Mouse (Mus musculus) intestine, embryonic 14.5 days (tissue): ENCODE measurements around the gene Fbln1. TPM values are rescaled to one million over a fixed set of nuclear protein-coding genes. Genes with fewer than 3 reads are reported as not detected.
"Not testable (repeated sequence)": the region's sequence is repeated elsewhere in the genome, so short reads cannot be mapped to it uniquely, and the experiment has no call there.

Source experiments
- ATAC-seq: fragments of 200-750 bp; cut with Nextera tagmentation; replicated peaks from 2 replicates; pipeline ENCODE4 v1.8.0; 2017; ENCODE audit warnings: low read depth, moderate number of reproducible peaks, moderate TSS enrichment, moderate library complexity; ENCODE audit not compliant: low FRiP score, low TSS enrichment
- DNase-seq: peaks from one replicate; pipeline ENCODE4 v3.0.0-alpha.2; 2018; ENCODE audit warnings: low spot score
- H3K27ac ChIP-seq: fragments of 300-500 bp; sonication (generic); 2 replicates; pipeline ENCODE4 v1.5.1; 2014; ENCODE audit warnings: low read depth, mild to moderate bottlenecking, control low read depth
- H3K27me3 ChIP-seq: fragments of 300-500 bp; sonication (generic); replicated peaks from 2 replicates; pipeline ENCODE4 v1.6.1; 2014; ENCODE audit warnings: low read length, control low read depth; ENCODE audit not compliant: control insufficient read depth, insufficient read depth
- H3K36me3 ChIP-seq: fragments of 300-500 bp; sonication (generic); 2 replicates; pipeline ENCODE4 v1.6.1; 2014; ENCODE audit warnings: low read length, control low read depth; ENCODE audit not compliant: control insufficient read depth, insufficient read depth
- H3K4me1 ChIP-seq: fragments of 300-500 bp; sonication (generic); replicated peaks from 2 replicates; pipeline ENCODE4 v1.6.1; 2014; ENCODE audit warnings: low read length, control low read depth, mixed read lengths; ENCODE audit not compliant: control insufficient read depth, insufficient read depth
- H3K4me2 ChIP-seq: fragments of 300-500 bp; sonication (generic); 2 replicates; pipeline ENCODE4 v1.6.1; 2014; ENCODE audit warnings: low read length
- H3K4me3 ChIP-seq: fragments of 300-500 bp; sonication (generic); 2 replicates; pipeline ENCODE4 v1.5.1; 2014; ENCODE audit warnings: low read depth, low read length, control low read depth, mixed read lengths
- H3K9ac ChIP-seq: fragments of 300-500 bp; sonication (generic); 2 replicates; pipeline ENCODE4 v1.6.1; 2014; ENCODE audit warnings: mild to moderate bottlenecking, low read length
- H3K9me3 ChIP-seq: fragments of 300-500 bp; sonication (generic); 2 replicates; pipeline ENCODE4 v1.6.1; 2016; ENCODE audit warnings: low read length, control low read depth; ENCODE audit not compliant: control insufficient read depth
- WGBS: fragments of 180-500 bp; shearing (Covaris S2); extraction: QIAGEN DNeasy Blood & Tissue Kit; methylation state at CpG from one replicate; pipeline ENCODE4 v1.1.7; 2014; 5-methylcytosine and 5-hydroxymethylcytosine counted together
- polyA plus RNA-seq: library from polyadenylated mRNA; unstranded; fragments of >200 nt; fragmentation: Nextera tagmentation; extraction: Ambion mirVana; gene quantifications from 2 replicates; pipeline ENCODE4 v1.2.1, GENCODE M21; 2014

Fbln1 gene
- polyA plus RNA-seq, 1 experiment from 2014 or later: 236 TPM

DNA sequence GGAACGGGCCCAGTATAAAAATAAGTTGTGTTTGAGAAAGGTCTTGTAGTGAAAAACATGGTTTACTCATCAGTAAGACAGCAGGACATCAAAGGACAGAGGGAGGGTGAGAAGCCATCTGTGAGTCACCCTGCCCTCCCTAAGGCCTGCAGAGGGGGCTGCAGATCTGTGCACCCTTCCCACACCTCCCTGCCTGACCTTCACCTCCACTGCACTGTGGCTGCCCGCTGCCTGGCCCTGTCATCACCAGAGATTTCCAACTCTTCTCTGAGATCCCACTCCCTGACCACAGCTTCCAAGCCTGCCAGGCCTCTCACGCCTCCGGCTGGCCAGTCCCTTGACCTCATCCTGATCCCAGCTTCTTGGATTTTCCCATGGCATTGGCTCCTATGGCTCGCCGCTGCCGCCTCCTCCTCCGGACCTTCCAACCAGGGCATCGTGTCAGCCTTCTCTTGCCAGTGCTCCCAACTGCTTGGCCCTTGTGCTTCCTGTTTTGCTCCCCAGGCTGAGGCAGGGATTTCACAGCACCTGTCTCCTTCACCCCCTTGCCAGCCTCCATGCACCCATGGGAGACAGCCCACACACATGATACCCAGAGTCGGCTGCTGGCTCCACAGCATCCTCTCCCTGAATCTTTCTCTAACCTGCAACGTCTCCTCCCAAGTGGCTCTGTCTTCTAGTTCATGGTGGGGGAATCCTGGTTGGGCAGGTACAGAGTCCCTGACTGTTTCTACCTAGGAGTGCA lies 114.3 kb downstream of the Fbln1 start:
- no peaks in the 10 kb centered on the region; the same call in 1 of the 2 replicates for H3K4me1 ChIP-seq
- 73% methylated on average over 11 of the region's 11 CpGs for WGBS
- ATAC-seq: no peak
- H3K27ac ChIP-seq: no peak overlapping the region
- no peak overlapping the region for H3K9ac ChIP-seq
- H3K36me3 ChIP-seq: no peaks in the 10 kb centered on the region
- H3K4me3 ChIP-seq: no peak overlapping the region
- no peak overlapping the region for H3K4me2 ChIP-seq
- no peaks in the 10 kb centered on the region for H3K27me3 ChIP-seq
- DNase-seq: no peak
- no peaks in the 10 kb centered on the region for H3K9me3 ChIP-seq

DNA sequence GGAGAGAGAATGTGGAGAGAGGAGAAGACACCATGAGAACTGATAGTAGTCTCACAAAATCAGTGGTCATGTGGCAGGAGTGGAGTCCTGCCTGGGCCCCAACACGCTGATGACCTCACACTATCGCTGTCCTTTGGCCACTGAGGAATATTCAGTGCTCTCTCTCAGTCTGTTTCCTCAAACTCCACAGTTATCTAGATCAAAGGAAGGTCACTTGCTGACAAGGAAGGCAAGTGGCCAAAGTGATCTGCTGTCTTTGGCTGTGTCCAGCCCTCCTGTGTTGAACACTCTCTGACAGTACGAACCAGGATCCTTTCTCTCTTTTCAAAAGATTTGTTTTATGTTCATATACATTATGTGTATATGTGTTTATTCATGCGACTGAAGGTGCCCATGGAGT lies 117.5 kb downstream of the Fbln1 start:
- H3K9ac ChIP-seq: no peak overlapping the region
- no peak overlapping the region for H3K4me3 ChIP-seq
- no peak overlapping the region for H3K27ac ChIP-seq
- DNase-seq (no peak), ATAC-seq (no peak)
- no peak overlapping the region for H3K4me2 ChIP-seq
- H3K9me3 ChIP-seq: no peaks in the 10 kb centered on the region
- H3K4me1 ChIP-seq: no peaks in the 10 kb centered on the region
- H3K27me3 ChIP-seq: no peaks in the 10 kb centered on the region
- H3K36me3 ChIP-seq: no peaks in the 10 kb centered on the region
- WGBS: 86% methylated on average over 4 of the region's 4 CpGs

DNA sequence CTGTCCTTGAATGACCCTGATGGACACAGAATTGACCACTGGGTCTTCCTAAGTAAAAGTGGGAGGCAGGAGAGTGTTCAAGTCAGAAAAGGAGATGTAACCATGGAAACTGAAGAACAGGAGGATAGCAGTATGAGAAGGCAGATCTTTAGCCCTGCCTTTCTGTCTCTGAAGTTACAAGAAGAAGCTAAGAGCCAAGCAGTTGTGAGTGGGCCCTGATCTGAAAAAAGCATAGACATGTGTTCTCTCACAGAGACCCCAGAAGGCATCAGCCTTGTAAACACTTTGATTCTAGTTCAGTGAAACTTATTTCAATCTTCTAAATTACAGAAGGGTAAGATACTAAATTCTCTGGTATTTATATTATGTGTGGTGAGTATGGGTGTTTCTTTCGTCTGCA lies 118.7 kb downstream of the Fbln1 start:
- ATAC-seq (no peak), DNase-seq (no peak)
- Histone ChIP-seq H3K27me3 (no peaks in the 10 kb centered on the region), H3K4me3 (no peak overlapping the region), H3K9me3 (no peaks in the 10 kb centered on the region), H3K27ac (no peak overlapping the region), H3K9ac (no peak overlapping the region), H3K4me1 (no peaks in the 10 kb centered on the region), H3K36me3 (no peaks in the 10 kb centered on the region), H3K4me2 (no peak overlapping the region)
- whole genome bisulfite sequencing: 95% methylated on average over 1 of the region's 1 CpGs

DNA sequence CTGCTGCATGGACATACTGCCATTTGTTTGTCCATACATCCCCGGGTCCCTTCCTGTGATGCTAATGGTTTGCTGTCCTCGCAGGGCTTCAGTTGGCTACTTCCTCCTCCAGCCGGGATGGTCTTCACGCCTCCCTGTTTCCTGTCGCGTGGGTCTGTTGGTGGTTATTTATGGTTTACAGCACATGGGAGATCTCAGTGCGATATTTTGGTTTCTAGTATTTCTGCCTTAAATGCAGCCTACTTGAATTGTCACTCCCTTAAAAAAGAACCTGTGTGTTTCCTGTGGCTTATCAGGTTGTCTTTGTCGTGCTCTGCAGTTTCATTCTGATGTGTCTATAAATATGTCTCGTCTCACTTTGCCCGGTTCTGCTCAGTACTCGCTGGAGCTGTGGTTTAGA lies 122.1 kb downstream of the Fbln1 start:
- no peaks in the 10 kb centered on the region for H3K27me3 ChIP-seq
- DNase-seq (no peak), ATAC-seq (no peak)
- no peaks in the 10 kb centered on the region for H3K36me3 ChIP-seq
- no peaks in the 10 kb centered on the region for H3K4me1 ChIP-seq
- WGBS: 38% methylated on average over 11 of the region's 11 CpGs
- no peak overlapping the region for H3K9ac ChIP-seq
- no peak overlapping the region for H3K4me2 ChIP-seq
- H3K4me3 ChIP-seq: no peak overlapping the region
- H3K9me3 ChIP-seq: no peaks in the 10 kb centered on the region
- no peak overlapping the region for H3K27ac ChIP-seq

DNA sequence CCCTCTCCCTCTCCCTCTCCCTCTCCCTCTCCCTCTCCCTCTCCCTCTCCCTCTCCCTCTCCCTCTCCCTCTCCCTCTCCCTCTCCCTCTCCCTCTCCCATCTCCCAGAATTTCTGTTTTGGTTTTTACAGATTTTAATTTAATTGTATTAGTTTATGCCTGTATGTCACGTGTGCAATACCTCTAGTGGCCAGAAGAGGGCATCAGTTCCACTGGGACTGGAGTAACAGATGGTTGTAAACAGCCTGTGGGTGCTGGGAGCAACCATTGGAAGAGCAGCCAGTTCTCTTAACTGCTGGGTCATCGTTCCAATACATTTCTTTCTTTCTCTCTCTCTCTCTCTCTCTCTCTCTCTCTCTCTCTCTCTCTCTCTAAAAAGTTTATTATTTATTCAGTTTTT lies 122.7 kb downstream of the Fbln1 start:
- H3K4me2 ChIP-seq, ATAC-seq, H3K4me3 ChIP-seq, H3K36me3 ChIP-seq, H3K4me1 ChIP-seq, H3K27me3 ChIP-seq, DNase-seq, H3K9ac ChIP-seq, H3K27ac ChIP-seq, H3K9me3 ChIP-seq: not testable (repeated sequence)
- 86% methylated on average over 2 of the region's 2 CpGs for WGBS

DNA sequence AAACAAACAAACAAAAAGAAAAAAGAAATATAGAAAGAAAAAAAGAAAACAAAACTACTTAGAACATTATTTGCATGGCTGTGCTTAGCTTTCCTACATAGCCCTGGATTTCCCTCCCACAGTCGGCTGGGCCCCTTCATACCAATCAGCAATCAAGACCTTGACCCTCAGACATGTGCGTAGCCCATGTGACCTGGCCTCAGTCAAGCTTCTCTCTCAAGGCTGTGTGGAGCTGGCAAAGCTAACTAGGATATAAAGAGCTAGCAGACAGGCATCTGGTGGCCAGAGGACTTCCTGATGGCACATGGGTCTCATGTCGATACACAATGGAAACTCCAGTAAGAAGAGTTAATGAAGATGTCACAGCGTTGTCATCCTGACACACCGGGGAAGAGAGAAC lies 123.3 kb downstream of the Fbln1 start:
- H3K9ac ChIP-seq: no peak overlapping the region
- no peaks in the 10 kb centered on the region for H3K36me3 ChIP-seq
- WGBS: 96% methylated on average over 5 of the region's 5 CpGs
- ATAC-seq (no peak), DNase-seq (no peak)
- no peaks in the 10 kb centered on the region for H3K4me1 ChIP-seq
- no peak overlapping the region for H3K4me2 ChIP-seq
- no peaks in the 10 kb centered on the region for H3K27me3 ChIP-seq
- H3K27ac ChIP-seq: no peak overlapping the region
- no peak overlapping the region for H3K4me3 ChIP-seq
- H3K9me3 ChIP-seq: no peaks in the 10 kb centered on the region

DNA sequence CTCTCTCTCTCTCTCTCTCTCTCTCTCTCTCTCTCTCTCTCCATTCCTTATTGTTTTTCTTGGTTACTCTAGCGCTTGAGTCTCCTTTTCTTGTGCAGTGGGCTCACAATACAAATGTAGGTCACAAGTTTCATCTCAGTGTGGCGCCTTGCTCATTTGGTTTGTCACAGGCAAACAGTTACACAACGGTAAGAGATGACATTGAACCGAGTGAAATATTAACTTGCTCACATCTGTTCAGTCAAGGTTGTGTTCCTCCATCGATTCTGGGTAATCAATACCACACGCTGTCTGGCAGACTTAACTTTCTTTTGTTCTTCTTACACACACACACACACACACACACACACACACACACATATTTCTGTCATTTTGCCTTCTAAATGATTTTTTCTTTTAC lies 124.3 kb downstream of the Fbln1 start:
- Histone ChIP-seq H3K9me3 (no peaks in the 10 kb centered on the region), H3K9ac (no peak overlapping the region), H3K4me3 (no peak overlapping the region), H3K36me3 (no peaks in the 10 kb centered on the region), H3K27me3 (no peaks in the 10 kb centered on the region), H3K27ac (no peak overlapping the region), H3K4me1 (no peaks in the 10 kb centered on the region), H3K4me2 (no peak overlapping the region)
- ATAC-seq: no peak
- no peak for DNase-seq
- WGBS: 74% methylated on average over 6 of the region's 6 CpGs

DNA sequence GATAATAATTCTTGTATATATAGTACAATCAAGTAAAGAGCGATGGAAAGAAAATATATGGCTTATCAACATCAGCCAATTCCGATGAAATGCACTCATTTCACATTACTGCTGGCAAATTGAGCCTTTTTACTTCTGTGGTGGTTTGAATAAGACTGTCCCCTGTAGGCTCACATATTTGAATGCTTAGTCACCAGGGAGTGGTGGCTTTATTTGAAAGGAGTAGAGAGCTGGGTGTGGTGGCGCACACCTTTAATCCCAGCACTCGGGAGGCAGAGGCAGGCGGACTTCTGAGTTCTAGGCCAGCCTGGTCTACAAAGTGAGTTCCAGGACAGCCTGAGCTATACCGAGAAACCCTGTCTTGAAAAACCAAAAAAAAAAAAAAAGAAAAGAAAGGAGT lies 127.8 kb downstream of the Fbln1 start:
- peaks cover 12% of the 10 kb centered on the region for H3K4me1 ChIP-seq
- H3K4me3 ChIP-seq, H3K4me2 ChIP-seq, H3K36me3 ChIP-seq, H3K9ac ChIP-seq, DNase-seq, H3K27ac ChIP-seq, H3K9me3 ChIP-seq, H3K27me3 ChIP-seq, ATAC-seq: not testable (repeated sequence)
- WGBS: 93% methylated on average over 6 of the region's 6 CpGs

DNA sequence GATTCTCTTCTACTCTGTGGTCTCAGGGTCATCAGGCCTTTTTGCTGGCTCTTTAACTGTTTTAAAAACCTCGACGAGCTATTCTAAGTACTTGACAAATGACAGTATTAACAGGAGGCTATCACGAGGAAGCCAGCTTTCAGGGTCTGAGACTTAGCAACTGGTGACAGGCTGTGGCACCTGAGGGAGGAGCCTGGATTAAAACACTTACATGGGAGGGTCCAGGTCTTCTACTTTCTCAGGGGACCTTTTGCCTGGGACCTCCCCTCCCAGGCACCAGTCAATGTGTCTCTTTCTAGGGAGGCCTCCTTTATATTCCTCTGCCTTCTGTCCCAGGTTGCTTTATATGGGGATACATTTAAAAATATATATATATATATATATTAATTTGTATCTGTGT lies 128.5 kb downstream of the Fbln1 start:
- H3K4me2 ChIP-seq: no peak overlapping the region

More for the DNA sequence above, 128.5 kb downstream of the Fbln1 start:
- DNase-seq (no peak), ATAC-seq (no peak)
- H3K4me3 ChIP-seq: no peak overlapping the region
- peaks cover 12% of the 10 kb centered on the region for H3K4me1 ChIP-seq
- no peaks in the 10 kb centered on the region for H3K9me3 ChIP-seq
- H3K27me3 ChIP-seq: no peaks in the 10 kb centered on the region
- no peaks in the 10 kb centered on the region for H3K36me3 ChIP-seq
- H3K27ac ChIP-seq: no peak overlapping the region
- no peak overlapping the region for H3K9ac ChIP-seq
- WGBS: 49% methylated on average over 3 of the region's 3 CpGs
